In genomic region chr4:48380940-48381339, GRCm38 (mm10) we compare ENCODE assay signal across 10 mouse cellular contexts.
DNase-seq lines count a peak whose midpoint lies in the region; ATAC-seq lines count a peak whose summit lies in the region.
"Had no signal": no experiment of that assay in that cellular context is flagged by ENCODE, and none has a peak within 500 bp of the region (broad histone marks: within the 10 kb centered on the region; RNA-seq: fewer than 3 reads in every experiment).

No protein-coding gene starts in this region.

- H3K4me3 ChIP-seq in intestine, embryonic 14.5 days (ENCODE audit: low read depth, low read length) = no peak overlapping the region
- no peak overlapping the region for H3K4me3 ChIP-seq in intestine, embryonic 15.5 days (replicated peaks)
- no peak overlapping the region for H3K4me3 ChIP-seq in forebrain, embryonic 11.5 days (ENCODE audit: low read depth, low read length)
- no peak overlapping the region for H3K4me3 ChIP-seq in hindbrain, embryonic 15.5 days
- H3K4me3 ChIP-seq in neural tube, embryonic 11.5 days (ENCODE audit: low read depth, low read length) = no peak overlapping the region
- H3K4me3 ChIP-seq: liver, embryonic 15.5 days had no signal

- 2% methylated on average over 2 of the region's 2 CpGs for WGBS in intestine, embryonic 14.5 days
- 0% methylated on average over 2 of the region's 2 CpGs for WGBS in intestine, embryonic 15.5 days
- 3% methylated on average over 2 of the region's 2 CpGs for WGBS in forebrain, embryonic 11.5 days
- 0% methylated on average over 2 of the region's 2 CpGs for WGBS in hindbrain, embryonic 15.5 days
- 1% methylated on average over 2 of the region's 2 CpGs for WGBS in neural tube, embryonic 11.5 days

- DNase-seq in intestine, embryonic 14.5 days (ENCODE audit: low spot score) = peak; percentile 78
- peak; percentile 79 for DNase-seq in brain, embryonic 18.5 days (ENCODE audit: low read depth, low spot score)
- peak; percentile 74 for DNase-seq in forebrain, embryonic 11.5 days (ENCODE audit: low spot score)
- peak; percentile 80 to 85 for DNase-seq in left cerebral cortex, postnatal 10 days (ENCODE audit: extremely low spot score in 1 of 2, low spot score in 2 of 2)
- peak; percentile 79 for DNase-seq in neural tube, embryonic 11.5 days (ENCODE audit: low spot score)
- DNase-seq in thymus, postnatal 0 days (ENCODE audit: low spot score) = peak; percentile 68

- ATAC-seq in intestine, embryonic 14.5 days (replicated peaks; ENCODE audit: low FRiP score, low TSS enrichment, low read depth) = no peak
- no peak for ATAC-seq in intestine, embryonic 15.5 days
- ATAC-seq in forebrain, embryonic 11.5 days (replicated peaks; ENCODE audit: low FRiP score) = no peak
- ATAC-seq in hindbrain, embryonic 15.5 days (ENCODE audit: low FRiP score, low read depth) = 0 out of 2 replicates have a peak, but pooled peaks have one; percentile 59
- no peak for ATAC-seq in neural tube, embryonic 11.5 days (ENCODE audit: insufficient read depth, low FRiP score, low TSS enrichment)

- no peaks in the 10 kb centered on the region for H3K27me3 ChIP-seq in intestine, embryonic 14.5 days (replicated peaks; ENCODE audit: control insufficient read depth, insufficient read depth, low read length)
- no peaks in the 10 kb centered on the region for H3K27me3 ChIP-seq in intestine, embryonic 15.5 days (replicated peaks)
- no peaks in the 10 kb centered on the region for H3K27me3 ChIP-seq in forebrain, embryonic 11.5 days (ENCODE audit: control insufficient read depth, insufficient read depth, low read length)
- no peaks in the 10 kb centered on the region for H3K27me3 ChIP-seq in hindbrain, embryonic 15.5 days
- H3K27me3 ChIP-seq in neural tube, embryonic 11.5 days (ENCODE audit: control insufficient read depth, insufficient read depth, low read length) = no peaks in the 10 kb centered on the region
- H3K27me3 ChIP-seq: liver, embryonic 15.5 days had no signal

- no peak overlapping the region for H3K9ac ChIP-seq in intestine, embryonic 14.5 days (ENCODE audit: low read length)
- H3K9ac ChIP-seq in intestine, embryonic 15.5 days = no peak overlapping the region
- H3K9ac ChIP-seq in forebrain, embryonic 11.5 days (ENCODE audit: low read length) = no peak overlapping the region
- no peak overlapping the region for H3K9ac ChIP-seq in hindbrain, embryonic 15.5 days
- no peak overlapping the region for H3K9ac ChIP-seq in neural tube, embryonic 11.5 days (ENCODE audit: low read length)
- H3K9ac ChIP-seq: liver, embryonic 15.5 days had no signal

- no peaks in the 10 kb centered on the region for H3K36me3 ChIP-seq in intestine, embryonic 14.5 days (ENCODE audit: control insufficient read depth, insufficient read depth, low read length)
- H3K36me3 ChIP-seq in intestine, embryonic 15.5 days = no peaks in the 10 kb centered on the region
- H3K36me3 ChIP-seq in forebrain, embryonic 11.5 days (ENCODE audit: control insufficient read depth, insufficient read depth, low read length) = no peaks in the 10 kb centered on the region
- H3K36me3 ChIP-seq in hindbrain, embryonic 15.5 days = no peaks in the 10 kb centered on the region
- H3K36me3 ChIP-seq in neural tube, embryonic 11.5 days (ENCODE audit: control insufficient read depth, insufficient read depth, low read length) = no peaks in the 10 kb centered on the region
- H3K36me3 ChIP-seq: liver, embryonic 15.5 days had no signal

- H3K27ac ChIP-seq in intestine, embryonic 14.5 days (ENCODE audit: low read depth) = no peak overlapping the region
- no peak overlapping the region for H3K27ac ChIP-seq in intestine, embryonic 15.5 days
- H3K27ac ChIP-seq in forebrain, embryonic 11.5 days (ENCODE audit: low read depth, low read length) = no peak overlapping the region
- H3K27ac ChIP-seq in hindbrain, embryonic 15.5 days (replicated peaks) = no peak overlapping the region
- H3K27ac ChIP-seq in neural tube, embryonic 11.5 days (ENCODE audit: low read depth, low read length) = no peak overlapping the region
- H3K27ac ChIP-seq: liver, embryonic 15.5 days had no signal

- H3K4me2 ChIP-seq in intestine, embryonic 14.5 days (ENCODE audit: low read length) = no peak overlapping the region
- H3K4me2 ChIP-seq in intestine, embryonic 15.5 days (replicated peaks) = no peak overlapping the region
- no peak overlapping the region for H3K4me2 ChIP-seq in forebrain, embryonic 11.5 days (ENCODE audit: low read depth, low read length, severe bottlenecking)
- no peak overlapping the region for H3K4me2 ChIP-seq in hindbrain, embryonic 15.5 days
- no peak overlapping the region for H3K4me2 ChIP-seq in neural tube, embryonic 11.5 days (ENCODE audit: low read depth)
- H3K4me2 ChIP-seq: liver, embryonic 15.5 days had no signal

- H3K9me3 ChIP-seq in intestine, embryonic 14.5 days (ENCODE audit: control insufficient read depth, low read length) = no peaks in the 10 kb centered on the region
- no peaks in the 10 kb centered on the region for H3K9me3 ChIP-seq in intestine, embryonic 15.5 days
- no peaks in the 10 kb centered on the region for H3K9me3 ChIP-seq in forebrain, embryonic 11.5 days (ENCODE audit: control insufficient read depth, low read length)
- no peaks in the 10 kb centered on the region for H3K9me3 ChIP-seq in hindbrain, embryonic 15.5 days
- H3K9me3 ChIP-seq in neural tube, embryonic 11.5 days (ENCODE audit: control insufficient read depth, low read length) = no peaks in the 10 kb centered on the region
- H3K9me3 ChIP-seq: G1E; liver, embryonic 15.5 days had no signal

- H3K4me1 ChIP-seq in intestine, embryonic 14.5 days (replicated peaks; ENCODE audit: control insufficient read depth, insufficient read depth, low read length) = no peaks in the 10 kb centered on the region
- H3K4me1 ChIP-seq in intestine, embryonic 15.5 days (replicated peaks) = no peaks in the 10 kb centered on the region
- no peaks in the 10 kb centered on the region for H3K4me1 ChIP-seq in forebrain, embryonic 11.5 days (replicated peaks; ENCODE audit: control insufficient read depth, insufficient read depth, low read length)
- no peaks in the 10 kb centered on the region for H3K4me1 ChIP-seq in hindbrain, embryonic 15.5 days (replicated peaks)
- H3K4me1 ChIP-seq in neural tube, embryonic 11.5 days (ENCODE audit: control insufficient read depth, insufficient read depth, low read length) = no peaks in the 10 kb centered on the region
- H3K4me1 ChIP-seq: liver, embryonic 15.5 days had no signal

- intact Hi-C loops in left cerebral cortex, postnatal 10 days (cut with DNase I) = loop anchor here (5.0 to 10.0 kb wide), 6 partner anchors 64 to 956 kb away; partner anchors contain the start of gene Nr4a3
